Mouse (Mus musculus) heart, postnatal 4 days (tissue): ENCODE data around the gene Prrx1. TPM values are rescaled to one million over a fixed set of nuclear protein-coding genes. Genes with fewer than 3 reads are reported as not detected.

Source experiments
- DNase-seq: peaks from one replicate; pipeline ENCODE4 v3.0.0; 2021
- total RNA-seq, 2 experiments: library from RNA; stranded (reverse); gene quantifications; 2 replicates each; pipeline ENCODE4 v1.2.3; 2021

The Prrx1 gene
- total RNA-seq, 2 experiments from 2014 or later = 32.7 to 34.2 TPM

DNA sequence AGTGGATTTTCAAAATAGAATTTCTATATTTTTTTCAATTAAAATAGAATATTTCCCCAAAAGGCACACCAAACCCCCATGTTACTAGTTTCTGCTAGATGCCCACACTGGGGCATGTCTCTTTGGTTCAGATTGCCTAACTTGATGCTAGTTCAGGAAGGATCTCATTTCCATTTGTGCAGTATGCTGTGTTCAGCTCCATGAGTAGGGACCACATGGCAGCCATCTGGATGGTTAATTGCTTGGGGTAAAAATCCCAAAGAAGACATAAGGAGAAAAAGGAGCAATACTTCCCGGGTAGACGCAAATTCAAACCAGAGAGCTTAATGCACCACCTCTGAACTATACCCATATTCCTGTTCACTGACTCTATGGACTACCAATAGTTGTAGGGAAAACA, 57.6 kb downstream of the Prrx1 start:
- no peak for DNase-seq

DNA sequence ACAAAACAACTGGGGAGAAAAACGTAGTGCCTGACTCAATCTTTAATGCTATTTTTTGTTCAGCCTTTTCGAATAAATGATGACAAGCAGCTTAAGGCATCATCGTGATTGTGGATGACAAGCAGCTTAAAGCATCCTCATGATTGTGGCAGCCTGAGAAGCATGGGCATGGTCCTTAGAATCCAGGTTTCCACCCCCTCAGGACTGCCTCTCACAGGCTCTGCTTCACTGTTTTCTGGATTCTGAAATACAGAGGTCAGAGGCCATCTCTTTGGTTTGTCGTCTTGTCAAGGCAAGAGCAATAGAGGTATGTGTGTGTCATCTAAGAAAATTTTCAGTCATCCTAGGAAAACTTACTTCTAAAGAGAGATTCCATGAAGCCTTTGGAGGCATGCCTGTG, 60.7 kb downstream of the Prrx1 start:
- no peak for DNase-seq

GRCm38 (mm10) chr1:163252331-163252730, 61.2 kb downstream of the Prrx1 start:
- peak; percentile 13 for DNase-seq

GRCm38 (mm10) chr1:163251766-163252165, 61.7 kb downstream of the Prrx1 start:
- peak; percentile 25 for DNase-seq

DNA sequence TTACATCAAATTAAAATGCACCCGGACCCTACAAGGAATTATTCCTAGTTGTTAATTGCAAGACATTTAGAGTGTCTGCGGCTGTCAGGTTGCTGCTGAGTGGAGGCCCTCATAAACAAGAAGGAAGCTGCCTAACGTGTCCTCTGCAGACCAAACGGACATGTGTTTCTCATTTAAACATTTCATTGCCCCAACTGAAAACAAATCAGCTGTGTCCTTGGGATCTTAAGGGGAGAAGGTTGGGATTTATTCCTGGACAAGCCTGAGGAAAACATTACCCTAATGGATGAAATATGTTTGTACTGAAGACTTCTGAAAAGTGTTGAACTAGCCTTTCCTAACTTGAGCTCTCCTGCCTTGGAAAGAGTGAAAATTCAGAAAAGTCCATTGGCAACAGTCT, 74.6 kb downstream of the Prrx1 start:
- DNase-seq = no peak

DNA sequence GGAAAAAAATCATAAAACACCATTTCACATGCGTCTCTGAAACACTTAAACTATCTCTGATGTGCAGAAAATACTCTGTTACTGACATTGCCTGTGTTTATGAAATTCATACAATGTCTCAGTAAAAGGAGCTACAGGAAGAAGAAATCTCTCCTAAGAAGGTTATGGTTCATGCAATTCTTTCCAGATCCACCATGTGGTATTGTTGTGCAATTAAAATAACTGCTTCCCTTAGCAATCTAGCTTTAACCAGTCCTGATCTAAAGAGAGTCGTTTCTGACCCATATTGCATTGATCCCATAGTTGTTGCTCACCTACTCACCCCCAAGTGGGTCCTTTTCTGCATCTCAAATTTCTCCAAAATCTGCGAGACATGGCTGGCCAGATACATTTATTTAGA, 82.3 kb downstream of the Prrx1 start:
- no peak for DNase-seq

DNA sequence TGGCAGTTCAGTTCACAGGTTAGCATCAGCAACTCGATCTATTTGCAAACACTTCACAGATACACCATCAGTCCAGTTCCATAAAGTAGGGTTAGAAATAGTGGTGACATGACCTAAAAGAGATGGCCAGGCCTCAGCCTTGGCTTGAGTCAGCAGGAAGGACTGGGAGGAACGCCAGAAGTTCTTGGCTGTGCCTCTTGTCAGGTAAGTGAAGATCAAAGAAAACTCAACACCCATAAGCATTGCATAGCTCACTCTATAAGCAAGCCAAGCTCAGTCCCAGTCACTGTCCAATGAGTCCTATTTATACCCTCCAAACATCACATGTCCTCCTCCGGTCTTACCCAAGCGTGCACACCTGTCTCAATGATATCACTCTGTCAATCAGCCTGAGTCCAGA, 87.2 kb downstream of the Prrx1 start:
- DNase-seq = no peak

GRCm38 (mm10) chr1:163221767-163222166, 91.7 kb downstream of the Prrx1 start:
- DNase-seq = no peak

DNA sequence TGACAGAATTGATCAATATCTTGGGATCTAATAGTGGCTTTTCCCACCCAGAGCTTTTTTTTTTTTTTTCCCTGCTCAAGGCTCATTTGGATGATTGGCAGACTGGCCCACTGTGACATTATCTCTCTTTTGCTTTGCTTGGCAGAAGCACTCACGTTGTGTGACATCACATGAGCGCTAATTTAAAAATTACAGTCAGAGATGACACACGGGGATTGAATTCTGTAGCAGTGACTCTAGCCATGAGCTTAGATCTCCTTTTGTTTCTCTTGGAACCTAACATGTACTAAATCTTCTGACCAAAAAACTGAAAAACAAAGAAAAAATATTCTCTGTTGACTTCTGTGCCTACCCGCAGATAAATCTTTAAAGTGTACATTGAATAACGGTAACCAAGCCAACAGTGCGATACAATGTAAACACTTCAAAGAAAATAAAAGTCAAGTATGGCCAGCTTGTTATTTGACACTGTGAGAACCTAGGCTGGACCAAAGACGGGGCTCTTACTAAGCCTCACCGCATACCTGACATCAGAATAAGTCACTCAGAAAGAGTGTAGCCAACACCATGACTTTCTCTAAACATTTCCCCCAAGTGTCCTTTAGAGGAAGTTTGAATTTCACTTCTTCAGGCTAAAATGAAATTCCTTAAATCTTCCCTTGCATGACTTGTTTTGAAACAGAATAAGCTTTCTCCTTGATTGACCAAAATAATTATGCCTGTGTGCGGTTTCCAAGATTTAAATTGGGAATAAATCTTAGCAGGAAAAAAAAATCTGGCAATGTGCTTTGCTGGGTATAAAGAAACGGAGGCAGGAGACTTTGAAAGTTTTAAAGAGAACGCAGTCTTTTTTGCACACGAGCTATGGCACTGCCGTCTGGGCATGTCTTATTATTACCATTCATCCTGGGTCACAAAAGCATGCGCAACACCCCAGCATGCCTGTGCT, 104.3 kb downstream of the Prrx1 start:
- no peak for DNase-seq

DNA sequence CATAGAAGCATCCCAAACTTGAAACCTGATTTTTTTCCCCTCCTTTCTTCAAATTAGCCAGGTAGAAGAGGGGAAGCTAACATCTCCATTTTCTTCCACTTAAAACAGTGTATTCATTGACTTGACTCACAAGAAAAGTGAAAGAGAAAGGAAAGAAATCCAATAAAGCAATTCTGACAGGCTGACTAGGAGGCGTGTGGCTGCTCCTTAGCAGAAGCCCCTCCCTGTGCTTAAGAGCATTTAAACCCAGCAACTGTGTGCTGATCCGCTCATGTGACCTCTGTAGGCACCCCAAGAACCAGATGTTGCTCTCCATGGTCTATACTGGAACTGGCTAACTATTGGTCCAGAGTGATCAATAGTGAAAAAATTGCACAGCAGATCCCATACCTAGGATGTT, 114.7 kb downstream of the Prrx1 start:
- no peak for DNase-seq

- no peak for DNase-seq
These were observed 115.5 kb downstream of the Prrx1 start for GRCm38 (mm10) chr1:163198059-163198458.

Other genes with a start within 250 kb of the Prrx1 start
- not detected for gene Mroh9, start 228.0 kb downstream of the Prrx1 start, total RNA-seq
- 1 to 10 TPM; 5.7 to 8.4 TPM for gene Gorab, start 90.0 kb upstream of the Prrx1 start, total RNA-seq